In genomic region chr14:26814908-26815307, GRCm38 (mm10) we compare ENCODE assay signal across 12 mouse cellular contexts.
DNase-seq lines count a peak whose midpoint lies in the region; ATAC-seq and TF ChIP-seq lines count a peak whose summit lies in the region.
"Had no signal": no experiment of that assay in that cellular context is flagged by ENCODE, and none has a peak within 500 bp of the region (broad histone marks: within the 10 kb centered on the region; RNA-seq: fewer than 3 reads in every experiment).

No protein-coding gene starts in this region.

- intact Hi-C loops in left cerebral cortex, adult 2 months (cut with DNase I), result no loop called here

- ATAC-seq in erythroblast, adult 5-6 weeks (replicated peaks; ENCODE audit: low FRiP score, poor library complexity, severe bottlenecking), result no peak

- TF ChIP-seq POLR2A in brain, embryonic 14.5 days (IDR thresholded peaks at IDR 0.05; ENCODE audit: borderline replicate concordance, extremely low read depth, insufficient read depth, insufficient read length, poor library complexity, severe bottlenecking), result no peak

- no peaks in the 10 kb centered on the region for H3K36me3 ChIP-seq in splenic B cell, adult 2 months (ENCODE audit: control insufficient read depth, insufficient read depth, low read length, poor library complexity, severe bottlenecking)

- peak; percentile 5 for TF ChIP-seq CTCF in left cerebral cortex, adult 2 months (IDR thresholded peaks at IDR 0.05)
- peak; percentile 11; the same call in 1 of the 2 replicates for TF ChIP-seq CTCF in brain, embryonic 14.5 days (IDR thresholded peaks at IDR 0.05; ENCODE audit: borderline replicate concordance, extremely low read depth, insufficient read depth, insufficient read length)

- DNase-seq in left cerebral cortex, adult 2 months (ENCODE audit: extremely low spot score in 1 of 2, low spot score in 2 of 2), result no peak
- no peak for DNase-seq in left cerebral cortex, adult 11 months (ENCODE audit: low spot score)
- peak; percentile 11 for DNase-seq in ES-CJ7 (ENCODE audit: low read depth, low spot score)
- DNase-seq in brain, embryonic 14.5 days (ENCODE audit: low read depth), result no peak
- peak; percentile 33 for DNase-seq in splenic B cell, adult 2 months (ENCODE audit: low read depth, low spot score)
- no peak for DNase-seq in ovary, postnatal 10 days (ENCODE audit: low spot score)
- DNase-seq: adrenal gland, postnatal 25 days; cerebellum, adult 8-10 months; heart, adult 18-20 months; lung, embryonic 14.5 days had no signal

- no peak overlapping the region for H3K27ac ChIP-seq in left cerebral cortex, adult 2 months
- H3K27ac ChIP-seq: hindbrain, embryonic 14.5 days had no signal

- H3K4me3 ChIP-seq in left cerebral cortex, adult 2 months, result no peak overlapping the region

- no peaks in the 10 kb centered on the region for H3K27me3 ChIP-seq in splenic B cell, adult 2 months (ENCODE audit: control insufficient read depth, insufficient read depth, low read length, poor library complexity, severe bottlenecking)

Comparison
In these comparisons a context has a peak if more than half of its experiments do, and no peak if none do; other contexts are left out.
1. DNase-seq: peak in ES-CJ7 (single experiment) and splenic B cell, adult 2 months (single experiment); none in left cerebral cortex, adult 2 months (0 of 2), left cerebral cortex, adult 11 months (single experiment), brain, embryonic 14.5 days (single experiment) and ovary, postnatal 10 days (single experiment).